Comparison of ENCODE assay signal across 27 mouse cellular contexts in the genomic region with DNA sequence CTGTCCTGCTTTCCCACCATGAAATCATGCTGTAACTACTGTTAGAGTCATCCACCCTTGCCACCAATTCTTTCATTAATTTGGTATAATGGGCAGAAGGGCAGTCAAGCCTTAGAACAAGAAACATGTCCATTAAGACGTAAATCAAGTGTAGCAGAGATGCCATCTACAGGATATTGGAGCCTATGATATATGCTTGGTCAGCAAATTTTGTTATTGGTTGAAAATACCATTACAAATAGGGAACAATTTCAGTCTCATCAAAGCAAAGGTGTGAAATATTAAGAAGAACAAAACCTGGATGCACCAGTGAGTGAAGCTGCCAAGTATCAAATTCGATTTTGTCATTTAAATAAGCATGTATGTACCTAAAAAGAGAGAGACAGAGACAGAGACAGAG.
"Had no signal": no experiment of that assay in that cellular context is flagged by ENCODE, and none has a peak within 500 bp of the region (broad histone marks: within the 10 kb centered on the region; RNA-seq: fewer than 3 reads in every experiment).

No protein-coding gene starts in this region.

- ATAC-seq: forebrain, embryonic 13.5 days; forebrain, embryonic 14.5 days; forebrain, embryonic 15.5 days; forebrain, embryonic 16.5 days; forebrain, postnatal 0 days had no signal

- H3K9me3 ChIP-seq: embryonic facial prominence, embryonic 10.5 days; embryonic facial prominence, embryonic 12.5 days; embryonic facial prominence, embryonic 15.5 days; forebrain, embryonic 10.5 days; forebrain, embryonic 12.5 days; forebrain, embryonic 13.5 days; forebrain, embryonic 15.5 days; heart, embryonic 10.5 days had no signal

- H3K4me3 ChIP-seq: embryonic facial prominence, embryonic 10.5 days; embryonic facial prominence, embryonic 12.5 days; embryonic facial prominence, embryonic 13.5 days; embryonic facial prominence, embryonic 15.5 days; erythroblast, embryonic 14.5 days; forebrain, embryonic 10.5 days; forebrain, embryonic 12.5 days; forebrain, embryonic 13.5 days; forebrain, embryonic 15.5 days; gastrocnemius, adult 2 months; heart, adult 2 months; heart, embryonic 10.5 days had no signal

- H3K9ac ChIP-seq: embryonic facial prominence, embryonic 12.5 days; embryonic facial prominence, embryonic 13.5 days; embryonic facial prominence, embryonic 15.5 days; forebrain, embryonic 12.5 days; forebrain, embryonic 13.5 days; forebrain, embryonic 15.5 days; forebrain, postnatal 0 days had no signal

- H3K27me3 ChIP-seq: embryonic facial prominence, embryonic 12.5 days; embryonic facial prominence, embryonic 13.5 days; embryonic facial prominence, embryonic 15.5 days; forebrain, embryonic 12.5 days; forebrain, embryonic 13.5 days; forebrain, embryonic 15.5 days had no signal

- DNase-seq: cerebellum, adult 9-11 months; cerebellum, postnatal 10 days; cerebellum, postnatal 14 days; cerebellum, postnatal 25 days; cerebellum, postnatal 36 days; embryo, embryonic 11 days; forebrain, postnatal 0 days; gastrocnemius, adult 2 months; gastrocnemius, postnatal 10 days; gastrocnemius, postnatal 14 days; gastrocnemius, postnatal 25 days; gastrocnemius, postnatal 36 days; heart, adult 11 months; heart, adult 18-20 months; heart, adult 2 months had no signal

- H3K27ac ChIP-seq: embryonic facial prominence, embryonic 10.5 days; embryonic facial prominence, embryonic 12.5 days; embryonic facial prominence, embryonic 13.5 days; embryonic facial prominence, embryonic 15.5 days; forebrain, embryonic 10.5 days; forebrain, embryonic 12.5 days; forebrain, embryonic 13.5 days; forebrain, embryonic 15.5 days; gastrocnemius, adult 2 months; heart, adult 2 months; heart, embryonic 10.5 days had no signal

- H3K36me3 ChIP-seq: embryonic facial prominence, embryonic 10.5 days; embryonic facial prominence, embryonic 12.5 days; embryonic facial prominence, embryonic 13.5 days; embryonic facial prominence, embryonic 15.5 days; forebrain, embryonic 10.5 days; forebrain, embryonic 12.5 days; forebrain, embryonic 15.5 days; heart, embryonic 10.5 days had no signal

- H3K4me1 ChIP-seq: embryonic facial prominence, embryonic 10.5 days; embryonic facial prominence, embryonic 12.5 days; embryonic facial prominence, embryonic 13.5 days; embryonic facial prominence, embryonic 15.5 days; forebrain, embryonic 10.5 days; forebrain, embryonic 12.5 days; forebrain, embryonic 13.5 days; forebrain, embryonic 15.5 days; heart, embryonic 10.5 days had no signal

- H3K4me2 ChIP-seq: embryonic facial prominence, embryonic 12.5 days; embryonic facial prominence, embryonic 13.5 days; embryonic facial prominence, embryonic 15.5 days; forebrain, embryonic 12.5 days; forebrain, embryonic 13.5 days; forebrain, embryonic 15.5 days had no signal
